Mouse (Mus musculus): ENCODE measurements around the gene Gm39566. TPM values are rescaled to one million over a fixed set of nuclear protein-coding genes. Genes with fewer than 3 reads are reported as not detected.
A peak's percentile ranks its signal among the peaks of the same experiment; 100 is the strongest.

Gene Gm39566
- polyA plus RNA-seq, 1 experiment from 2014 or later, result not detected

DNA sequence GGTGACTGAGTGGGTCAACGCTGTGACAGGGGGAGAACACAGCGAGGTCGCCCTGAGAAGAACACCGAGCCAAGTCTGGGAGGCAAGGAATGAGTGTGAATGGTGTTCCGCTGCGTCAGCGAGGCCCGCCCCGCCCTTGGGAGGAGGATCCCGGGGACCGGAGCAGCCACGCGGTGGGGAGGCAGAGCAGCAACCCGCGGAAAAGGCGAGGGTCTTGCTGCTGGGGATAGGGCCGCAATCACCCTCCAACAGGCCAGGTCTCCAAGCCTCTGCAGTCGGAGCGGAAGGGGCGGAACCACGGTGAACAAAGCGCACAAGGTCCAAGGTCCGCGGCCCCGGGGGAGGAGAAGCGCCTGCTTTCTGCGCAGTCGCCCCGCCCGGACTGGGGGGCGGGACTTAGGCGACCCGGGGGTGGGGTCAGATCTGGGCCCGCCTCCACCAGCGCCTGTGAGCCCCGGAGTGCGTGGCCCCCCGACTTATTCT lies 31.1 kb upstream of the Gm39566 start, which contains the start of gene Plscr3:
TSS of gene Plscr3 (plus strand) at position 179 of the 483 bp plus-strand sequence.
- no peaks in the 10 kb centered on the region for H3K27me3 ChIP-seq (replicated peaks; ENCODE audit: control insufficient read depth, insufficient read depth, low read length)
- peak within 1 kb of the TSS; percentile 79 for H3K4me3 ChIP-seq (ENCODE audit: low read depth, low read length)
- H3K9ac ChIP-seq (ENCODE audit: low read depth, low read length), result peak within 1 kb of the TSS; percentile 76
- WGBS, result under 1% methylated on average over 36 of the region's 38 CpGs
- peak within 1 kb of the TSS; percentile 97 for H3K27ac ChIP-seq (ENCODE audit: low read depth, low read length)
- ATAC-seq, result peak; percentile 94
- H3K4me2 ChIP-seq (replicated peaks; ENCODE audit: low read depth), result peak within 1 kb of the TSS; percentile 86
- peak; percentile 9; the same call in 1 of the 2 replicates for TF ChIP-seq CTCF (IDR thresholded peaks at IDR 0.05; ENCODE audit: low read depth)
- H3K36me3 ChIP-seq (ENCODE audit: control insufficient read depth, insufficient read depth), result peaks cover 28% of the 10 kb centered on the region
- H3K4me1 ChIP-seq (replicated peaks; ENCODE audit: control insufficient read depth, insufficient read depth, low read length), result peaks cover 14% of the 10 kb centered on the region
- no peaks in the 10 kb centered on the region for H3K9me3 ChIP-seq (ENCODE audit: control insufficient read depth)

DNA sequence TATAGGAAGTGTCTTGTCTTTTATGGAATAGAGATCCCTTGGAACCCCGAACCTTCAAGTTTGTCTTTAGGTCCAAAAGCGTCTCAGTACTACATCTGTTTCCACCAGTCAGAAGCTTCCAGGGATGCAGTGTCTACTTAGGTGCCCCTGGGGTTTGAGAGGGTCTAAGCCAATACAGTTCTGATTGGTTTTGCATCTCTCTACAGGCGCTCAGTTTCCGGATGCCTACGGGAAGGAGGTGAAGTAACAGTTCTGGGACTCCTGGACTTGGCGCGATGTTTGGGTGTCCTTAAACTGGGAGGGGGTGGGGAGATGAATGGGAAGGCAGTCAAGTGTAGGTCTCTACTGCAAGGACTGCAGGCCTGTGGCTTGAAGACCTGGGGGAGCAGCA lies 23.6 kb upstream of the Gm39566 start:
- H3K36me3 ChIP-seq (ENCODE audit: control insufficient read depth, insufficient read depth), result no peaks in the 10 kb centered on the region
- H3K9ac ChIP-seq (ENCODE audit: low read depth, low read length), result peak overlapping the region; percentile 79
- H3K4me1 ChIP-seq (replicated peaks; ENCODE audit: control insufficient read depth, insufficient read depth, low read length), result no peaks in the 10 kb centered on the region
- WGBS, result 1% methylated on average over 7 of the region's 7 CpGs
- peak; percentile 1; the same call in 1 of the 2 replicates for ATAC-seq
- H3K9me3 ChIP-seq (ENCODE audit: control insufficient read depth), result no peaks in the 10 kb centered on the region
- peaks cover 15% of the 10 kb centered on the region; the same call in 1 of the 2 replicates for H3K27me3 ChIP-seq (replicated peaks; ENCODE audit: control insufficient read depth, insufficient read depth, low read length)
- H3K4me3 ChIP-seq (ENCODE audit: low read depth, low read length), result peak overlapping the region; percentile 77
- peak overlapping the region; percentile 98 for H3K4me2 ChIP-seq (replicated peaks; ENCODE audit: low read depth)
- no peak for TF ChIP-seq CTCF (IDR thresholded peaks at IDR 0.05; ENCODE audit: low read depth)
- H3K27ac ChIP-seq (ENCODE audit: low read depth, low read length), result peak overlapping the region; percentile 80

DNA sequence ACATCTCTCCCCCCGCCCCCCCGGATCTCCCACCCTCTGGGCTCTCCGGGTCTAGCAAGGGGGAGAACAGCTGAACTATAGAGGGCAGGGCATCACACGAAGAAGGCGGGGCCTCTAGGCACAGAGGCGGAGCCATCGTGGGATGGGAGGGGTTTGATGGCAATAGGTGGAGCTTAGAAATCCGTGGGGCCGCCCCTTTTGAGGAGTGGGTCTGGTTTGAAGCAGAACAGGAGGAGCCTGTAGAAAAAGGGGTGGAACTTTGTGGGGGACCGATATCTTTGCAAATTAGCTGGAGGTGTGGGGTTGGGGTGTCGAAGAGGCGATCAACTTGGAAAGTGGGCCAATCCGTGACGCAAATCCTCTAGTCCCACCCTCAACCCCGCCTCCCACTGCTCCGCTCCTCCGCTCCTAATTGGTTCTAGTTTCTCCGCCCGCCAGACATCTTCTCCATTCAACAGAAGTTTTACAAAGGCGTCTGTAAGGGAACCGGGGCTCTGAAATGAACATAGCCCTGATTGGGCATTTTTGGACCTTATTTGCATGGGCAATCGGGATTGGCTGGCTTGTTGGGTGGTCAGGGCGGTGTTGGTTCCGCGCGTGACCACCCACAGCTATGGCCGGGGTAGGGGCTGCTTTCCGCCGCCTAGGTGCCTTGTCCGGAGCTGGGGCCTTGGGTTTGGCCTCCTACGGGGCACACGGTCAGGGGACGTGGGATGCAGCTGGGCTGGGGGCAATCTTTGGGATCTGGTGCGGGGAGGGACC lies 23.0 kb upstream of the Gm39566 start, which contains the start of gene Tmem256:
TSS of gene Tmem256 (plus strand) at position 563 of the 762 bp plus-strand sequence.
- no peaks in the 10 kb centered on the region for H3K9me3 ChIP-seq (ENCODE audit: control insufficient read depth)
- H3K9ac ChIP-seq (ENCODE audit: low read depth, low read length), result peak within 1 kb of the TSS; percentile 79
- no peaks in the 10 kb centered on the region for H3K36me3 ChIP-seq (ENCODE audit: control insufficient read depth, insufficient read depth)
- TF ChIP-seq CTCF (IDR thresholded peaks at IDR 0.05; ENCODE audit: low read depth), result no peak; the same call in 1 of the 2 replicates
- no peaks in the 10 kb centered on the region for H3K4me1 ChIP-seq (replicated peaks; ENCODE audit: control insufficient read depth, insufficient read depth, low read length)
- ATAC-seq, result peak; percentile 94
- H3K27ac ChIP-seq (ENCODE audit: low read depth, low read length), result peak within 1 kb of the TSS; percentile 80
- WGBS, result under 1% methylated on average over 34 of the region's 34 CpGs
- peak within 1 kb of the TSS; percentile 77 for H3K4me3 ChIP-seq (ENCODE audit: low read depth, low read length)
- peak within 1 kb of the TSS; percentile 98 for H3K4me2 ChIP-seq (replicated peaks; ENCODE audit: low read depth)
- peaks cover 15% of the 10 kb centered on the region; the same call in 1 of the 2 replicates for H3K27me3 ChIP-seq (replicated peaks; ENCODE audit: control insufficient read depth, insufficient read depth, low read length)

DNA sequence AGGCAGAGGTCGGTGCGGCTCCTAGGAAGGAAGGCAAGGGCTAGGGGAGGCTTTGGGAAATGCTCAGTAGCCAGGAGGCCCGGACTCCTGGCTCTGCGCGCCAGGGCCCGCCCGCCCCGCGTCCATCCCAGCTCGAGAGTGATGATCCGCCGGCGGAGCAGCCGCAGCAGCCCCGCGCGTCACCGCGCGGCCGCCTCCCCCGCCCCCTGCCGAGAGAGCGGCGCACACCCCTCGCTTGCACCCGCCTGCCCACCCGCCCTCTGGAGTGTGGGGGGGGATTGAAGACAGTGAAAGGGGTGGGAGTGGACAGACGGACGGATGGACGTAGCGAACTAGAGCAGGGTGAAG lies 22.5 kb upstream of the Gm39566 start, which contains the start of gene Nlgn2:
TSS of gene Nlgn2 (minus strand) at position 181 of the 348 bp plus-strand sequence.
- H3K36me3 ChIP-seq (ENCODE audit: control insufficient read depth, insufficient read depth), result no peaks in the 10 kb centered on the region
- 2% methylated on average over 16 of the region's 32 CpGs for WGBS
- H3K27me3 ChIP-seq (replicated peaks; ENCODE audit: control insufficient read depth, insufficient read depth, low read length), result peaks cover 15% of the 10 kb centered on the region; the same call in 1 of the 2 replicates
- ATAC-seq, result peak; percentile 44
- H3K4me2 ChIP-seq (replicated peaks; ENCODE audit: low read depth), result peak within 1 kb of the TSS; percentile 98
- TF ChIP-seq CTCF (IDR thresholded peaks at IDR 0.05; ENCODE audit: low read depth), result peak; percentile 43
- H3K4me1 ChIP-seq (replicated peaks; ENCODE audit: control insufficient read depth, insufficient read depth, low read length), result no peaks in the 10 kb centered on the region
- peak within 1 kb of the TSS; percentile 79 for H3K9ac ChIP-seq (ENCODE audit: low read depth, low read length)
- peak within 1 kb of the TSS; percentile 77 for H3K4me3 ChIP-seq (ENCODE audit: low read depth, low read length)
- no peaks in the 10 kb centered on the region for H3K9me3 ChIP-seq (ENCODE audit: control insufficient read depth)
- peak within 1 kb of the TSS; percentile 80 for H3K27ac ChIP-seq (ENCODE audit: low read depth, low read length)

DNA sequence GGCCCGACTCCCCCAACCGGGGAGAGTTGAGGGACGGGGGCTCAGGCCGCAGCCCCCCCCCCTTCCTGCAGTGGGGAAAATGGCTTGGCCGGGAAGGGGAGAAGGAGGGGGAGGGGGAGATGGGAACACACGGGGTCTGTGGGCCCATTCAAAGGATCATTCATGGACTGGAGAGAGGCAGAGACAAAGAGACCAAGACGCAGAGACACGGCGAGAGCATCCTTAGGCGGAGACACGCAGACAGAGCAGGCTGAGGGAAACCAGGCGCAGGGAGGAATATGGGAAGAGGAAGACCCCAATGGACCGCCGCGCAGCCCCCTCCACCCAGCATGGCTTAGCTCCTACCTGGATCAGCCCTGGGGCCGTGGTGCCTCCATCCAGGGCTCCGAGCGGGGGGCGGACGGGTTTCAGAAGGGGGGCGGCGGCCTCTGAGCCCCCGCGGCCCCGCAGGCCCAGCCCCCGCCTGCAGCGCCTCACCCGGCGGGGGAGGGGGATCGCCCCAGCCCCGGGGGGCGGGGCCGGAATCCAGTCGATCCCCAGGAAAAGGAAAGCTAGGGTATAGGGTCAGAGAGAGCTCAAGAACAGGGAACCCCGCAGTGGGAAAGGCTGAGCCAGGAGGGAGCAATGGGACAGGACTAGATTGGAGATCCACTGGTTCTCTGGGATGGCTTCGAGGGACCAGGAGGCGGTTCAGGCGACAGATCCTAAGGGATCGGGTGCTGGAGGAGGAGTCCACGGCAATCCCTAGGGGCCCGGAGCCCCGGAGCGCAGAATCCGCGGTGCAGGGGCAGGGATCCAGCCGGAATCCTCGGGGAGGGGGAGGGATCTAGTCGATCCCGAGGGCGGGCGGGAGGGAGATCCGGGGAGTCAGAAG lies 21.8 kb upstream of the Gm39566 start:
- ATAC-seq, result no peak
- H3K9ac ChIP-seq (ENCODE audit: low read depth, low read length), result peak overlapping the region; percentile 59
- no peak for TF ChIP-seq CTCF (IDR thresholded peaks at IDR 0.05; ENCODE audit: low read depth)
- H3K4me2 ChIP-seq (replicated peaks; ENCODE audit: low read depth), result peak overlapping the region; percentile 98
- H3K36me3 ChIP-seq (ENCODE audit: control insufficient read depth, insufficient read depth), result no peaks in the 10 kb centered on the region
- H3K27me3 ChIP-seq (replicated peaks; ENCODE audit: control insufficient read depth, insufficient read depth, low read length), result peaks cover 15% of the 10 kb centered on the region; the same call in 1 of the 2 replicates
- H3K9me3 ChIP-seq (ENCODE audit: control insufficient read depth), result no peaks in the 10 kb centered on the region
- WGBS, result 3% methylated on average over 41 of the region's 52 CpGs
- H3K27ac ChIP-seq (ENCODE audit: low read depth, low read length), result peak overlapping the region; percentile 37
- peak overlapping the region; percentile 77 for H3K4me3 ChIP-seq (ENCODE audit: low read depth, low read length)
- H3K4me1 ChIP-seq (replicated peaks; ENCODE audit: control insufficient read depth, insufficient read depth, low read length), result no peaks in the 10 kb centered on the region
